Mouse (Mus musculus): Measurements from ENCODE around the gene Trpm3.

- TF ChIP-seq POLR2A (IDR thresholded peaks at IDR 0.05; ENCODE audit: extremely low read depth, insufficient read depth, low read length) = no peak
- TF ChIP-seq CTCF (IDR thresholded peaks at IDR 0.05; ENCODE audit: low read depth, low read length) = no peak
Observed at GRCm38 (mm10) chr19:22952480-22952879, 813.6 kb downstream of the Trpm3 start.

Data from liver, adult 2 months (tissue).